Mouse (Mus musculus) testis, adult 2 months (tissue): ENCODE measurements around the gene Diras2.

Source experiments
- CTCF ChIP-seq: fragments of 200-500 bp; IDR thresholded peaks from 2 replicates; pipeline ENCODE4 v1.5.1; 2012; ENCODE audit warnings: low read depth, mild to moderate bottlenecking, inconsistent platforms, low read length, moderate library complexity; ENCODE audit not compliant: control insufficient read depth, insufficient read depth, insufficient replicate concordance
- POLR2A ChIP-seq: fragments of 200-500 bp; IDR thresholded peaks from 2 replicates; pipeline ENCODE4 v1.6.1; 2012; ENCODE audit warnings: low read depth, mild to moderate bottlenecking, inconsistent platforms, low read length, moderate library complexity; ENCODE audit not compliant: control insufficient read depth

DNA sequence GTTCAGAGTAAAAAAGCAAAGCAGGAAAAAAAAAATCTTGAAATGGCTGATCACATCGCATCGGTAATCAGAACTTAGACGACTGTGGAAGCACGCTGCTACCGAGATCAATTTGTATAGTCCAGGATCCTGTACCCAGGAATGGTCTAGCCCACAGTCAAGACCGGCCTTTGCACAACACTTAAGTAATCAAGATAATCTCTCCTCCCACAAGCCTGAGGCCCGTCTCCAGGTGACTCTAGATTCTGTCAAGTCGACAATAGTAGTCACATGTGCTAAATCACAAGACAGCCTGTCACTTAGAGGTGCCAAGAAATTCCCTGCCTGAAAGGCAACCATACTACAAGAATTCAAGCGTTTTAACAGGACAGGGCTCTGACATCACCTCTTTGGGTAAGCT, at the start of gene Diras2:
- no peak for TF ChIP-seq POLR2A
- TF ChIP-seq CTCF = no peak
